Mouse (Mus musculus) CD4-positive, CD25-positive, alpha-beta regulatory T cell, adult 2 months (primary cell): ENCODE measurements around the gene Pak3.
A peak's percentile ranks its signal among the peaks of the same experiment; 100 is the strongest.

Source experiments
- DNase-seq: peaks from one replicate; pipeline ENCODE4 v3.0.0-alpha.2; 2012; ENCODE audit warnings: low read depth, low spot score

Pak3 gene

GRCm38 (mm10) chrX:143664221-143665150 is 146.1 kb downstream of the Pak3 start:
- DNase-seq = no peak

GRCm38 (mm10) chrX:143665771-143666170 is 147.4 kb downstream of the Pak3 start:
- no peak for DNase-seq

GRCm38 (mm10) chrX:143666991-143667390 is 148.6 kb downstream of the Pak3 start:
- DNase-seq = no peak

- DNase-seq = peak; percentile 0
Measured at GRCm38 (mm10) chrX:143668242-143668641, 149.9 kb downstream of the Pak3 start.

DNA sequence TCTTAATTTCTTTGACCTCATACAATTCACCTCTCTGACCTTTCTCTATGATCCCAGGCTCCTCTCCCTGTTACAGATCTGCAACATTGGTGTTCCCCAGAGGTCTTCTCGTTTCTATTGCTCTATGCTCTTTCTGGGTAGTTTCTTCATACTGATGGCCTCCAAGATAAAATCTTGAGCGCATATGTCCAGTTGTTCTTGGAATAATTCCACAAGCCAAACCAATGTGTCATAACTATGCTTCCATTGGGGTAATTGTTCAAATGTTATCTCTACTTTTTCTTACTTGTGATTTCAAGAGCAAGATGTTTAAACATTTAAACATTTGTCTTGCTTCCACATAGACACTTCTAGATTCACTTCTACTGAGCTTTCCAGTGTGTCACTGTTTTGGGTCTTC is 160.2 kb downstream of the Pak3 start:
- DNase-seq = no peak

DNA sequence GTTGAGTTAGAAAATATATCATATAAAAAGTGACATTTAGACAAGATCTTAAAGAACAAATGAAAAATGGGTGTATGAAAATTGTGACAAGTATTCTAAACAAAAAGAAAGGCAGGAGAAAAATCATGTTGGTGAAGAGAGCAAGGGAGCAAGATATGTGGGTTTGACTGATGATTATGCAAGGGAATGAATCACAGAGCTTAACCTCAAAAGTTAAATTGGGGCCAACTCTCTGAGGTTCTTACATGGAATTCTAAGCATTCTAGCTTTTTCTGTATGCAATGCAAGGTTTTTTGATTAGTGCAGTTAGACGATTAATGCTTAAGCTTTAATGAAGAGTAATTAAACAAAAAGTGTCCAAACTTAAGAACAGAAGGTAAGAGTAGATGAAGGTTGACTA is 203.9 kb downstream of the Pak3 start:
- DNase-seq = no peak

GRCm38 (mm10) chrX:143725411-143725810 is 207.0 kb downstream of the Pak3 start:
- DNase-seq = no peak

- DNase-seq = peak; percentile 3
Measured at GRCm38 (mm10) chrX:143736035-143736434, 217.6 kb downstream of the Pak3 start.

DNA sequence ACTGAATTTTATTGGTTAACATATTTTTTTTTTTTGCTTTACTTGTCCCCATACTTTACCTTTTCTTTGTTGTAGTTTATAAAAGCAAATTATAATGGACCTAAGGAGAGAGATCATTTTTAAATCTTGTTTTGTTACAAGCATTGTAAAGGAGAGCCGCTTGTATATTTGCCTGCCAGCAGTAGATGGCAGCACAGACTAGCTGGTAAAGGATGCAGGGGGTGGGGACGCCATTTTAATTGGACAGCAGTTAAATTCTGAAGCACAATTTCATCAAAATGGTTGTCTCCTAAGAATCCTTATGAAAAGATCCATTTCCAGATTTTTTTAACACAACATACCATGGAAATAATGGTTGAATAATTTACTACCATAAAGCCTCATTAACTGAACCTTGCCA is 220.8 kb downstream of the Pak3 start:
- no peak for DNase-seq

GRCm38 (mm10) chrX:143762556-143762955 is 244.2 kb downstream of the Pak3 start:
- DNase-seq = no peak

GRCm38 (mm10) chrX:143815948-143816347 is 297.6 kb downstream of the Pak3 start:
- no peak for DNase-seq

DNA sequence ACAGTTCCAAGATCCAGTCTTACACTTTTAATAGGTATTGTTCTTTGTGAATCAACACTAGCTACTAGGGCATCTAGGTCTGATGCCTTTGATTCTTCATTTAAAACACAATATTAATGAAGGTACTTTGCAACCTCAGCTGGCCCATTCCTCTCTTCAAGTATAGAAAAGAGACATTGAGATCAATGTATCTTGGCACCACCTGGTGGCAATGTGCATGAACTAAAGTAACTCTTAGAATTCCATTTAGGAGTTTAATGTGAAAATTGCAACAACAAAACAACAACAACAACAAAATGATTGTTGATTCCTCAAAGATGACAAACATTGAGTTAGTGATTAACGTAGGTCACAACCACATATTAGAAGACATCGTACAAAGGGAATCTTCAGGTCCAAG is 300.6 kb downstream of the Pak3 start:
- no peak for DNase-seq

DNA sequence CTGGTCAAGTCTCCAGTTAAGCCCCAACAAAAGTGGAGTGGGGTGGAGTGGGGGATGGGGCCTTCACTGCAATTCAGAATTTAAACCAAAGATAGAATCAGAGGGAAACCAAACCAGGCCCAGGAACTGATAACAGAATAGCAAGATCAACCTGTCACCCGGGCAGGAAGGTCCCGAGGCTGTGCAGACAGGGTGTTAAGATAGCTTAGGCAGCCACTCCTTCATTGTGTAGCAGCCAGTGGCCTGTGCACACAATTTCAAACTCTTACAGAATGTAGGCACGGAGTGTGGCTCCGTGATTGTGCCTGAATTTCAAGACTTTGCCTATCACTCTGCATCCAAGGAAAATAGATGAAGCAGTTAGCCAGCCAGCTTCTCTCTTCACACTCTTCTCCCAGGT is 308.1 kb downstream of the Pak3 start:
- DNase-seq = no peak

DNA sequence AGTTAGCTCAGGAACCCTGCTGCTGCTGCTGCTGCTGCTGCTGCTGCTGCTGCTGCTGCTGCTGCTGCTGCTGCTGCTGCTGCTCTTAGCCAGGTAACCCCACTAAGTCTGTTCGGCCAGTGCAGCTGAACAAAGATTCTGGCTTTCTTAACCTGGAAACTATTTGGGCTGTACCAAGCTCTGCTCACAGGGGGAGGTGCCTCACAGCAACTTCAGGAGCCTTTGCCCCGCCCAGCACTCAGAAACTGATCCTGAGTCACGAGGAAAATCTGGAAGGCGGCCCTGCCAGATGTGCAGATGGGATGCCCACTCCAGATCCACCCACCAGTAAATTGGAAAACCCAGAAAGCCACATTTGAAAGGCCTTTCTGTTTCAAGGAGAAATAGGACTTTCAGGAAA is 308.8 kb downstream of the Pak3 start, which contains the start of gene Capn6:
Gene Capn6, minus strand, starts transcription at position 203 of the 400 bp plus-strand sequence.
- no peak for DNase-seq

GRCm38 (mm10) chrX:143846637-143847036 is 328.2 kb downstream of the Pak3 start:
- no peak for DNase-seq
